Mouse (Mus musculus) midbrain, postnatal 0 days (tissue): ENCODE measurements around the gene Ncam1. TPM values are rescaled to one million over a fixed set of nuclear protein-coding genes. Genes with fewer than 3 reads are reported as not detected.

ENCODE experiments used
- ATAC-seq: fragments of 200-750 bp; cut with Nextera tagmentation; 2 replicates; pipeline ENCODE4 v1.8.0; 2017; ENCODE audit warnings: moderate number of reproducible peaks, mild to moderate bottlenecking, moderate TSS enrichment, moderate library complexity; ENCODE audit not compliant: low FRiP score
- DNase-seq: peaks from one replicate; pipeline ENCODE4 v3.0.0-alpha.2; 2015; ENCODE audit warnings: low spot score
- H3K27ac ChIP-seq: fragments of 300-500 bp; sonication (generic); 2 replicates; pipeline ENCODE4 v1.5.1; 2014; ENCODE audit warnings: low read depth, mild to moderate bottlenecking, low read length, mixed read lengths
- H3K27me3 ChIP-seq: fragments of 300-500 bp; sonication (generic); 2 replicates; pipeline ENCODE4 v1.6.1; 2014; ENCODE audit warnings: low read length, control low read depth, mixed read lengths; ENCODE audit not compliant: insufficient read depth
- H3K36me3 ChIP-seq: fragments of 300-500 bp; sonication (generic); 2 replicates; pipeline ENCODE4 v1.6.1; 2014; ENCODE audit warnings: low read length, control low read depth, mixed read lengths; ENCODE audit not compliant: insufficient read depth
- H3K4me1 ChIP-seq: fragments of 300-500 bp; sonication (generic); 2 replicates; pipeline ENCODE4 v1.6.1; 2014; ENCODE audit warnings: mild to moderate bottlenecking, control low read depth, antibody characterized with exemption, low read length, mixed read lengths; ENCODE audit not compliant: insufficient read depth
- H3K4me2 ChIP-seq: fragments of 300-500 bp; sonication (generic); 2 replicates; pipeline ENCODE4 v1.6.1; 2014; ENCODE audit warnings: low read depth, mild to moderate bottlenecking, low read length, mixed read lengths; ENCODE audit not compliant: poor library complexity, severe bottlenecking
- H3K4me3 ChIP-seq: fragments of 300-500 bp; sonication (generic); 2 replicates; pipeline ENCODE4 v1.5.1; 2014; ENCODE audit warnings: low read depth, mild to moderate bottlenecking, low read length, moderate library complexity
- H3K9ac ChIP-seq: fragments of 300-500 bp; sonication (generic); replicated peaks from 2 replicates; pipeline ENCODE4 v1.6.1; 2014; ENCODE audit warnings: mild to moderate bottlenecking, low read length, moderate library complexity, mixed read lengths; ENCODE audit not compliant: poor library complexity, severe bottlenecking
- H3K9me3 ChIP-seq: fragments of 300-500 bp; sonication (generic); 2 replicates; pipeline ENCODE4 v1.6.1; 2016; ENCODE audit warnings: low read length, control low read depth
- CTCF ChIP-seq: IDR thresholded peaks from 2 replicates; pipeline ENCODE4 v1.5.1; 2016; ENCODE audit warnings: antibody characterized with exemption, mild to moderate bottlenecking
- WGBS: fragments of 180-500 bp; shearing (Covaris S2); extraction: QIAGEN DNeasy Blood & Tissue Kit; methylation state at CpG from one replicate; pipeline ENCODE4 v1.1.7; 2014; 5-methylcytosine and 5-hydroxymethylcytosine counted together
- polyA plus RNA-seq: library from polyadenylated mRNA; unstranded; fragments of >200 nt; fragmentation: Nextera tagmentation; extraction: Ambion mirVana; gene quantifications from 2 replicates; pipeline ENCODE4 v1.2.1, GENCODE M21; 2015
- total RNA-seq: library from RNA; depleted of rRNA; stranded (reverse); fragments of >200 nt; gene quantifications from 2 replicates; pipeline ENCODE4 v1.2.3, GENCODE M21; 2014

Ncam1 gene
- total and polyA plus RNA-seq, 2 experiments from 2014 or later: 603 to 685 TPM

DNA sequence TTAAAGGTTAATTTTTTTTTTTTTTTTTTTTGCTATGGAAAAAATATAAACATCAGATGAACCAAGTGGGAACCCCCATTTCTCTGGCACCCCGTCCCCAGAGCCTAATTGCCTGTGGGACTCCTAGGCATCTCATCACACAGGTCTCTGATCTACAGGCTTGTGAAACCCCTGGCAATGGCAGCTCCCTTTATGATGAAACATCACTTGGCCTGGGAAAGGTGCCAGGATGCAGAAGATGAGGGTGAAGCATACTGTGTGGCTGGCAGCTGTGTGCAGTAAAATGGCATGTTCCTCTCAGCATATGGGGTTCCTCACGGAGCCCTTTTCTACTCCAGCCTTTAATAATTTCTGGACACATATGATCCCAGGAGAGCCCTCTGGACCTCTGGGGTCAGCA is 40.3 kb downstream of the Ncam1 start:
- ATAC-seq (no peak), DNase-seq (peak; percentile 77)
- Histone ChIP-seq H3K4me1 (peaks cover 22% of the 10 kb centered on the region), H3K9ac (no peak overlapping the region), H3K27ac (no peak overlapping the region), H3K27me3 (no peaks in the 10 kb centered on the region), H3K36me3 (no peaks in the 10 kb centered on the region), H3K9me3 (no peaks in the 10 kb centered on the region), H3K4me2 (no peak overlapping the region), H3K4me3 (no peak overlapping the region)
- TF ChIP-seq CTCF: no peak
- WGBS: 22% methylated on average over 2 of the region's 2 CpGs

DNA sequence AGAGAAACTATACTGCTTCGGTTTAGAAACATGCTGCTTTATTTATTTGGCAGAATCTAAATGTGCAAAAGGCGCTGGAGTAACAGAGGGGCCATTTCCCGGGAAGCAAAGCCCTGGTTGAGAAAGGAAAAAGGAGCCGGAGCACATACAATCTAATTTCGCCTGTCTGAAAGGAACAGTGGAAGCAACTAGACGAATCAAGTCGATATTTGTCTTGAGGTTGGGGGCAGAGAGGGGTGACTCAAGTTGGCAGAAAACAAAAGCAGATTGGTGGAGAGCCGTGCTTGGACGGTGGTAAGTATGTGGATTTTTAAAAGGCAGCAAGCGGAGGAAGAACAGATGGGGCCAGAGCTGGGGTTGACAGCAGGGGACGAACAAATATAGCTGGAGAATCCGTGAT is 40.7 kb downstream of the Ncam1 start:
- Histone ChIP-seq H3K9me3 (no peaks in the 10 kb centered on the region), H3K4me3 (no peak overlapping the region), H3K4me2 (no peak overlapping the region), H3K9ac (no peak overlapping the region), H3K36me3 (no peaks in the 10 kb centered on the region), H3K4me1 (peaks cover 22% of the 10 kb centered on the region), H3K27me3 (no peaks in the 10 kb centered on the region), H3K27ac (peak overlapping the region; percentile 68)
- no peak for TF ChIP-seq CTCF
- WGBS: 21% methylated on average over 12 of the region's 12 CpGs
- DNase-seq: peak; percentile 50
- ATAC-seq: no peak

DNA sequence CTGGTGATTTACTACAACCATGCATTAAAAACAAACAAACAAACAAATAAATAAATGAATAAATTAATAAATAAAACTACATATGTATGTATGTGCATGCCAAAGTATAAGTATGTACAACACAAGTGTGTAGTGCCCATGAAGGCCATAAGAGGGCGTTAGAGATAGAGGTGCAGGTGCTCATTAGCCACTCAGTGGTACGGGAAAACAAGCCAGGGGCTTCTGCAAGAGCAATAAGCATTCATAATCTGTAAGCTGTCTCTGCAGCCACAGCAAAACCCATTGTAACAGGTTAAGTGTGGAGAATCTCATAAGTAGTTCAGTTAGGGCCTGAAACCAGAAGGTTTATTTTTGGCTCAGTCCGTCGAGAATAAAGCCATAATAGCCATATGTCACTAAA is 41.1 kb downstream of the Ncam1 start:
- no peaks in the 10 kb centered on the region for H3K36me3 ChIP-seq
- H3K4me3 ChIP-seq: no peak overlapping the region
- peaks cover 22% of the 10 kb centered on the region for H3K4me1 ChIP-seq
- H3K27me3 ChIP-seq: no peaks in the 10 kb centered on the region
- no peak overlapping the region for H3K9ac ChIP-seq
- H3K9me3 ChIP-seq: no peaks in the 10 kb centered on the region
- H3K4me2 ChIP-seq: no peak overlapping the region
- WGBS: 34% methylated on average over 4 of the region's 4 CpGs
- DNase-seq (peak; percentile 49), ATAC-seq (no peak)
- H3K27ac ChIP-seq: peak overlapping the region; percentile 68
- TF ChIP-seq CTCF: peak; percentile 51

DNA sequence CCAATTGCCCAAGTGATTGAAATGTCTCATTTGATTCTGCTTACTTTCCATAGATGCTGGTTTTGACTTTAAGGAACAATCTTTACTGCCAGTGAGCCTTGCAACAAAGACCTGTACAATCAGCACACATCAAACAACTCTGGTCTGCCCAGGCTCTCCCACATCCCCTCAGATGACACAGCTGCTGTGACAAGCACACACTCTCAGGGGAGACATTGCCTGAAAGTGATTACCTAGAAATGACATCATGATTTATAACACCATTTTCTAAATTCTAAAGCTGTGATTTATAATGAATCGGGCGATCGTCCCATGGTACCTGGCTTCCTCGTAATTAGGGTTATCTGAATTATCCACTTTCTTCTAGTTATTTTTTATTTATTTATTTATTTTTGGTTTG is 42.0 kb downstream of the Ncam1 start:
- ATAC-seq (no peak), DNase-seq (peak; percentile 16)
- no peak for TF ChIP-seq CTCF
- peaks cover 22% of the 10 kb centered on the region for H3K4me1 ChIP-seq
- no peaks in the 10 kb centered on the region for H3K9me3 ChIP-seq
- no peak overlapping the region for H3K4me2 ChIP-seq
- no peak overlapping the region for H3K9ac ChIP-seq
- H3K4me3 ChIP-seq: no peak overlapping the region
- H3K27me3 ChIP-seq: no peaks in the 10 kb centered on the region
- H3K36me3 ChIP-seq: no peaks in the 10 kb centered on the region
- WGBS: 58% methylated on average over 4 of the region's 4 CpGs
- no peak overlapping the region for H3K27ac ChIP-seq

DNA sequence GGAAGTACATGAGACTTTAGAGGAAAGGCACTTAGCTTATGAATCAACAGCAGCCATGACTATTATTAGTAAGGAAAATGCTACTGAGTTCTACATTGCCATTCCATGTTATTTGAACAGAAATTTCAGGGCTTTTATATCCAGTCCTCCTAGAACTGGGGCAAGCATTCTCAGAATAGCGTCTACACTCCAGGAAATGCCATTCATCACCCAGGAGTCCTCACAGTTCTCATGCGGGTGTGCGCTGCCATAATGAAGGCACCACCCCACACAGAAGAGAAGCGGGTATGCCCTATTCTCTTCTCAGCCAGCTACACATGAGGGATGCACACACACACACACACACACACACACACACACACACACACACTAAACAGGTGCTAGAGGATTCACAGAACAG is 43.5 kb downstream of the Ncam1 start:
- WGBS: 77% methylated on average over 4 of the region's 4 CpGs
- Histone ChIP-seq H3K27me3 (no peaks in the 10 kb centered on the region), H3K4me2 (no peak overlapping the region), H3K36me3 (no peaks in the 10 kb centered on the region), H3K4me3 (no peak overlapping the region), H3K9me3 (no peaks in the 10 kb centered on the region), H3K4me1 (peaks cover 22% of the 10 kb centered on the region), H3K9ac (no peak overlapping the region), H3K27ac (no peak overlapping the region)
- ATAC-seq (no peak), DNase-seq (no peak)
- no peak for TF ChIP-seq CTCF

DNA sequence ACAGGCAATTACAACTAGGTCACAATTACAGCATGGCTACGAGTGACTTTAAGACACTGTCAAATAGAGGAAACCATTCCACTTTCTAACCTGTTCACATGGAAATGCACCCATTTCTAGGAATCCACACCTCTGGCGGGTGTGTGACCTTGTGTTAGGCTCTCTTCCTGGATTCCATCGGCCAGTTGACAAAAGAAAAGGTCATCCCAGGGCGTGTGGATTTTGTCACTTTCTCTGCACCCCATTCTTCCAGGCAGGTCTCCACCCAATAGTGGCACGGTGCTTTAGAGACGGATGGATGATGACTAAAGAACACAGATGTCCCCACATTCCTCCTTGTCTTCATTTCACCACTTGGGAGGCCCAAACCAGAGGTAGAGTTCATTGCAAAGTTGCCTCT is 47.3 kb downstream of the Ncam1 start:
- DNase-seq: no peak
- TF ChIP-seq CTCF: no peak
- no peaks in the 10 kb centered on the region for H3K27me3 ChIP-seq
- H3K4me2 ChIP-seq: no peak overlapping the region
- H3K9ac ChIP-seq: no peak overlapping the region
- no peaks in the 10 kb centered on the region for H3K9me3 ChIP-seq
- 66% methylated on average over 6 of the region's 6 CpGs for WGBS
- H3K4me1 ChIP-seq: peaks cover 17% of the 10 kb centered on the region
- no peak for ATAC-seq
- no peak overlapping the region for H3K27ac ChIP-seq
- H3K36me3 ChIP-seq: no peaks in the 10 kb centered on the region
- no peak overlapping the region for H3K4me3 ChIP-seq
